Mouse (Mus musculus) inflammation-experienced regulatory T-cells (primary cell): Measurements from ENCODE around the gene Zfp109. TPM values are rescaled to one million over a fixed set of nuclear protein-coding genes. Genes with fewer than 3 reads are reported as not detected.

Source experiments
- polyA plus RNA-seq, 2 experiments: library from polyadenylated mRNA; unstranded; fragments of 100-300 nt; shearing (Covaris generic); gene quantifications; one replicate each; pipeline ENCODE4 v1.2.1; 2017

Zfp109 gene
- 1 to 10 TPM; 5.5 to 5.8 TPM for polyA plus RNA-seq

GRCm38 (mm10) chr7:24237040-24237791, at the start of gene Zfp109:
Gene Zfp109 (minus strand): TSS chr7:24237560.

GRCm38 (mm10) chr7:24270288-24270672, 32.9 kb upstream of the Zfp109 start, which contains the start of gene Zfp93:
Gene Zfp93 (plus strand): TSS chr7:24270420.

GRCm38 (mm10) chr7:24254633-24255474, 17.5 kb upstream of the Zfp109 start, which contains the start of gene Zfp108:
Gene Zfp108 (plus strand): TSS chr7:24254794.

GRCm38 (mm10) chr7:24211343-24211742, 26.0 kb downstream of the Zfp109 start, which contains the start of gene Zfp111:
Gene Zfp111 (minus strand): TSS chr7:24211443.

Other genes starting within 250 kb of the Zfp109 start
- gene V1rd19, start 235.9 kb downstream of the Zfp109 start, polyA plus RNA-seq = under 1 TPM in 1 of 2 experiments, not detected in 1; 0.08 TPM
- 1 to 10 TPM in 1 of 2 experiments, under 1 TPM in 1; 0.05 to 1.3 TPM for gene Vmn1r183, start 184.3 kb downstream of the Zfp109 start, polyA plus RNA-seq
- gene Zfp180, start 155.6 kb downstream of the Zfp109 start, polyA plus RNA-seq = 10 to 100 TPM; 28.1 to 47.1 TPM
- gene Zfp112, start 125.2 kb downstream of the Zfp109 start, polyA plus RNA-seq = under 1 TPM; 0.60 to 0.88 TPM
- 10 to 100 TPM; 13.4 to 18.2 TPM for gene Zfp235, start 103.4 kb downstream of the Zfp109 start, polyA plus RNA-seq
- 1 to 10 TPM in 1 of 2 experiments, under 1 TPM in 1; 0.78 to 1.6 TPM for gene Zfp114, start 62.5 kb downstream of the Zfp109 start, polyA plus RNA-seq
- gene Zfp111, start 26.1 kb downstream of the Zfp109 start, polyA plus RNA-seq = 1 to 10 TPM in 1 of 2 experiments, under 1 TPM in 1; 0.80 to 3.0 TPM
- gene Zfp108, start 17.2 kb upstream of the Zfp109 start, polyA plus RNA-seq = under 1 TPM; 0.43 to 0.93 TPM
- gene Zfp93, start 32.9 kb upstream of the Zfp109 start, polyA plus RNA-seq = 1 to 10 TPM; 2.7 to 4.1 TPM
- 10 to 100 TPM; 20.2 to 27.5 TPM for gene Zfp61, start 63.7 kb upstream of the Zfp109 start, polyA plus RNA-seq
- 10 to 100 TPM; 17.0 to 17.9 TPM for gene Zfp94, start 79.1 kb upstream of the Zfp109 start, polyA plus RNA-seq
- gene Tescl, start 96.4 kb upstream of the Zfp109 start, polyA plus RNA-seq = not detected
- 1 to 10 TPM in 1 of 2 experiments, under 1 TPM in 1; 0.11 to 2.3 TPM for gene Lypd5, start 111.6 kb upstream of the Zfp109 start, polyA plus RNA-seq
- gene Kcnn4, start 132.7 kb upstream of the Zfp109 start, polyA plus RNA-seq = 100 to 1,000 TPM; 350 to 423 TPM
- gene Smg9, start 162.1 kb upstream of the Zfp109 start, polyA plus RNA-seq = 10 to 100 TPM; 51.5 to 80.1 TPM
- under 1 TPM in 1 of 2 experiments, not detected in 1; 0.45 TPM for gene Irgc1, start 214.7 kb upstream of the Zfp109 start, polyA plus RNA-seq
- gene Plaur, start 224.9 kb upstream of the Zfp109 start, polyA plus RNA-seq = 1 to 10 TPM in 1 of 2 experiments, under 1 TPM in 1; 0.65 to 3.3 TPM
- under 1 TPM; 0.42 to 0.82 TPM for gene Cadm4, start 244.5 kb upstream of the Zfp109 start, polyA plus RNA-seq